Mouse (Mus musculus) adrenal gland, adult (tissue): ENCODE data around the gene Cfap58.

Experiments
- DNase-seq, 2 experiments: peaks; one replicate each; pipeline ENCODE4 v3.0.0; 2022 to 2023; ENCODE audit warnings: low spot score in 1 of 2; ENCODE audit not compliant: inconsistent age in 2 of 2

The Cfap58 gene

DNA sequence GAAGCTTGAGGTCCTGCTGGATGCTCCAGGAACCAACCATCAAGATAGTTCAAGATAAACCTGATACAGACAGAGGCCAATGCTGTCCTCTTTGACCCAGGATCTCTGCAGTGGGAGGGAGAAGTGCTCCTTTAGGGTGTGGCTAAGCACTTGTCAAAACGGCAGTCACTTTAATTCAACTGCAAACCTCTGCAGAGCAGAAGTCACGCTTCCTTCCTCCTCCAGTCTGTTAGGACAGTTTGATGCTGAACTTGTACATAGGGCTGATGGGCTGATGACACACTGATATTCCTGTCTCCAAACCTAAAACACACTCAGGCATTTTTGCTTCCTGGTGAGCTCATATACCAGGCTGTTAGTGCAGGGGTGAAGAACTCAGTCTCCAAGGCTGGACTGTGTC lies 125.8 kb downstream of the Cfap58 start:
- DNase-seq, result no peak

DNA sequence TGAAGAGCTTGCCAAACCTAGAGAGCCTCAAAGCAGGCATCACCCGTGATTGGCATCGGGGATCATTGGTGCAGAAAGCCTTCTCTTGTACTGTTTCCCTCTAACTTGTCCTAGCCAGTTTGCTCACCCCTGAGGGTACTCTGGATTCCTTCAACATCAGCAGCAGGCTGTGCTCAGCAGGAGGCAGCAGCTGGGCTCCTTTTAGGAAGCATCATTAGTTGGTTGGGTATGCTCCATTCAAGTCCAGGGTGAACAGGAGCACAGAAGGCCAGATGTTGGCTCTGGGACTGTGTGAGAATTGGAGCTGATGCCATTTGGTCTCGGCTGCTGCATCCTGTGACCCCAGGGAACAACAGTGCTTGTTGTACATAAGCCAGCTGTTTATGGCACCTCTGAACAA lies 142.2 kb downstream of the Cfap58 start:
- DNase-seq, result no peak

DNA sequence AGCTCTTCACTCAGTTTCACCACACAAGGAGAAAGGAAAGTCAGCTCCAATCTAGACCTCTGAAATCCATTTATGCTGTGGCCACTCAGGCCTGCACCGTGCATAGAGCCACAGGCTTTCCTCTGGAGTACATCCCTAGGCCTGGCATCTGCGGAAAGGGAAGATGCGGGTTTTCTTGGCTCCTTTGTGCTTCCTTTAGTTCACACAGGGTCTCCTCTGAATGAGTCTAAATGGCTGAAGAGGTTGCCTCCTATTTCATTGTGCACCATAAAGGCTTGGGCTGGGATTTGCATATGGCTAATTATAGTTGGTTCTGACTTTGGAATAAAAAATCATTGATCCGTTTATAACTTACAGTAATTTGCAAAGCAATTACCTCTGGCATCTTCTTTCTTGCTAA lies 144.0 kb downstream of the Cfap58 start:
- DNase-seq, result no peak
